Mouse (Mus musculus) embryo, embryonic 11.5 days (tissue): Measurements from ENCODE around the gene Acot13.
"Not testable (repeated sequence)": the region's sequence is repeated elsewhere in the genome, so short reads cannot be mapped to it uniquely, and the experiment has no call there.

Source experiments
- DNase-seq: peaks from one replicate; pipeline ENCODE4 v3.0.0-alpha.2; 2012; ENCODE audit warnings: low read depth, low spot score

Acot13 gene

DNA sequence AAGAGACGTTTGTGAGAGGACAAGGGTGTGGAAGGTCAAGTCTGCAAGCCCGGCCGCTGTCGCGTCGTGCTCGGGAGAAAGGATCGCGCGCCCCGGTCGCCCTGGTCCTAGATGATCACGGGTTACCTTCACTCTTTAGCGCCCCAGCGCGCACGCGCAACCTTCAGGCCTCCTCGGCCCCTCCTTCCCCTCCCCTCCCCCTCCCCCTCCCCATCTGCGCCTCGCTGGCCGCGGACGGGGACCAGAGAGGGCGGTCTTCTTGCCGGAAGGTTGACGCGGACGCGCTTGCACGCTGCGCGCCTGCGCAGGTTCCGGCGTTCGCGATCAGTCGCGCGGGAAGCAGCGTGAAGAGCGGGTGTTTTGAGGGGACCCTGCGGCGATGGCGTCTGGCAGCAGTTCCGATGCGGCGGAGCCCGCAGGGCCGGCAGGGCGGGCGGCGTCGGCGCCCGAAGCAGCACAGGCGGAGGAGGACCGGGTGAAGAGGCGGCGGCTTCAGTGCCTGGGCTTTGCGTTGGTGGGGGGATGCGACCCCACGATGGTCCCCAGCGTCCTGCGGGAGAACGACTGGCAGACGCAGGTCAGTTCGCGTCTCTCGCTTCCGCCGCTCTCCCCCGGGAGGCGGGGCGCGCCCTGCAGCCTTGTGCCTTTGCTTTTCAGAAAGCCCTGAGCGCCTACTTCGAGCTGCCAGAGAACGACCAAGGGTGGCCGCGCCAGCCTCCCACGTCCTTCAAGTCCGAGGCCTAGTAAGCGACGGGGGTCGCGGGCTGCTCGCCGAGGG, at the start of gene Acot13, which contains the start of gene Tdp2:
Gene Acot13 (minus strand): TSS at position 188 of the 778 bp plus-strand sequence.
Gene Tdp2 (plus strand): TSS at position 327 of the 778 bp plus-strand sequence.
- DNase-seq: peak; percentile 96

GRCm38 (mm10) chr13:24880704-24881103, 49.4 kb upstream of the Acot13 start:
- DNase-seq: no peak

- DNase-seq: no peak
These were observed 48.9 kb upstream of the Acot13 start for GRCm38 (mm10) chr13:24880208-24880607.

GRCm38 (mm10) chr13:24879359-24880040, 48.2 kb upstream of the Acot13 start:
- DNase-seq: no peak

DNA sequence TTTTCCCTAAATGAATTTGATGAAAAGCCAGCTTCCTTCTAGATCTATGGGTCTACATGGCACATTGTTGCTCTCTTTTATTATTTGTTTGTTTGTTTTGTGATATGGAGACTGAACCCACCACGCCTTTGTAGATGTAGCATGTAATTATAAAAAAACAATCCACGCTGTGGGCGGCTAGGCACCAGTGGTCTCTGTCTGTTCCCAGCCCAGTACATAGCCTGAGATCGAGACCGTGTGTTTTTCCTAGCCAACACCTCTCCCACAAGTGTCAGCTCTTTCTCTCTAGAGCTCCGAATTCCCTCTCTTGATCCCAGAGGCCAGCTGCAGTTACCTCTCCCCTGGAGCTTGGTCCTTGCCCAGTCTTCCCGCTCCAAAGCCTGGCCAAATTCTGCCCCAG, 36.9 kb upstream of the Acot13 start:
- no peak for DNase-seq

DNA sequence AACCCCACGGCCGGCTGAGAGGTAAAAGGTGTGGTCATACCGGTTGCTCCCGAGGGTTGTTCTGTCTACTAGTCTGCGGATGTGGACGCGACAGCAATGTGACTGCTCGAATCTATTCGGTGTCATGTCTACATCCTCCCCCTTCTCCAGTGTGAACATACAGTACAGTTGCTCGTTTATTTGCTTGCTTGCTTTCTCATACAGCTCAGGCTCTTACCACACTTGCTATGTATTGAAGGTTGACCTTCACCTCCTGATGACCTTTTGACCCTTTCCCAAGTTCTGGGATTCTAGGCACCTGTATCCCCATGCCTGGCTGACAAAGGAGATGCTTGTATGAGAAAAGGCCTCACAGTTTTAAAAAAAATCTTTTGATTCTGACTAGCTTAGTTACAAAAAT, 36.4 kb upstream of the Acot13 start:
- DNase-seq: no peak

DNA sequence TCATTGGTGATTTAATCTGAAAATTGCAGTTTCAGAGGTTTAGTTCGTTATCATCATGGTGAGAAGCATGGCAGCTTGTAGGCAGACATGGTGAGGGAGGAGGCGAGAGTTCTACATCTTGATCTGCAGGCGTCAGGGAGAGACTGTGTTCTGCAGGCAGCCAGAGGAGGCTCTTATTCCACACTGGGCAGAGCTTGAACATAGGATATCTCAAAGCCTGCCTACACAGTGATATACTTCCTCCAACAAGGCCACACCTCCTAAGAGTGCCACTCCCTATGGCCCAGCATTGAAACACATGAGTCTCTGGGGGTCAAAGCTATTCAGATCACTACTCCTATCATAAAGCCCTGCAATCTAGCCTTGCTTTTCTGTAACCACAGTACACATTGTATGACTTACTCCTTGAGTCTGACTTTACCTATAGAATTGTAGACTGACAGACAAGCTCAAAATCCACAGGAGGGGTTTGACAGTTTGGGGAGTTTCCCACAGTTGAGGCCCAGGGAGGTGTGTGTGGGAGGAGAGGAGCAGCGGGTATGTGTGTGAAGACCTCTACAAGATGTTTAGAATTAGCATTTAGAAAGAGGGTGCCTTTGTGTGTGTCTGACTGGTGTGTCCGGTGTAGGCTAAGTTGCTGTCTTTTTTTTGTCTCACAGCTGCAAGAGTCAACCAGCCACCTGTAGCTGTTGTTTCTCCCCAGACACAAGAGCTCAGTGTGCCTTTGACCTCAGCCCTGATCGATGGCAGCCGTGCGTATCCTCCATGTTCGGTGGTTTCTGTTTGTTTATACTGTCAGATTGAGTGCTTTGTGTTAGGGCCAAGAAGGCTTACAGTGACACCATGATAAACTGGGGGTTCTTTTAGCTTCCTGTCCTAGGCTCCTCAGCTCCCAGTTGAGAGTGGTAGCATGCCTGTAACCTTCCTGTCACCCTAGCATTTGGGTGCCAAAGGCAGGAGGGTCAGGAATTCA, 35.4 kb upstream of the Acot13 start:
- no peak for DNase-seq

DNA sequence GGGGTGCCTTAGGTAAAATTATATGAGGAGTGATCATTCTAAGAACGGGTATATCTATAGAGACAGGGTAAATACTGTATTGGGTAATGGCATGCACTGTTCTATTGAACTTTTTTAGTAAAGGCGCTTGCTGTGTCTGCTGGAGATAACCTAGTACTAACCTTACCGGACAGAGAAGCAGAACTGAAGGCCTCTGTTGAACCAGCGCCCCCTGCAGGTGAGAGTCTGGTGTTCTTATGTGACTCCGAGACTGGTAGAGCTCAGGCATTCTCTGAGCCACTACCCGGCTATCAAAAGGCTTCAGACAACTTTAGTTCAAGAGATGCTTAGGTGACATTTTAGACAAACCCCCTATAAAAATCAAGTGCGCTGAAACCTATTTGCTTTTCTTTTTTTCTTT, 31.2 kb upstream of the Acot13 start:
- peak; percentile 13 for DNase-seq

GRCm38 (mm10) chr13:24862021-24862420, 30.7 kb upstream of the Acot13 start:
- no peak for DNase-seq

DNA sequence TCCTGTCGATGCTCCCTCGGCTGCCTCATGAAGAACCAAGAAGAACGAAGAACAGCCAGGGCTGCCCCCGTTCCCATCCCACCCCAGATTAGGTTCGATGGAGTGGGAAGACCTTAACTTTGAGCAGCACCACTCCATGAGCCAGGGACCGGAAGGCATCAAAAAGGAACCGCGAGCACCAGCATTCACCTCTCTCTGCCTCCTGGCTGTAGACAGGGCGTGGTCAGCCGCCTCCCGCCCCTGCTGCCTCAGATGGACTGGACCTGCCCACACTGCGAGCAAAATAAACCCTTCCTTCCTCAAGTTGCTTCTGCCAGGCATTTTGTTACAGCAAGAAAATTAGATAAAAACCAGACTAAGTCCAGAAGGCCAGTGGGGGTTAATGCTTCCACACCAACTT, 29.7 kb upstream of the Acot13 start:
- no peak for DNase-seq

DNA sequence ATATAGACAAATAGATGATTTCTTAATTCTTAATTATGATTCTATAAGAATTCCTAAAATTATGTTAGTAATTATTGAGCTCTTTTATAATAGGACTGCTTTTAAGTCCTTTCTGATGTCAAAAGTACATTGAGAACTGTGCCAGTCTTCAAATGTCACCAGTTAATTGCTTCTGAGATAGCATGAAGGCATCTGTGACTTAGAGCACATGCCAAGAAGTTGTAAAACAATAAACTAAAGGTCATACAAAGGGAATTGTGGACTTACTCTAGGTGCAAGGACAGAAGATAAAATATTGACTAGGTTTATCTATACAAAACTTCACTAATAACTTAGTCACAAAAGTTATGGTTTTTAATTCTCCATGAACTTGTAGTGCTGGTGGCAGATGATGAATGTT, 27.8 kb upstream of the Acot13 start:
- no peak for DNase-seq

GRCm38 (mm10) chr13:24852570-24852969, 21.2 kb upstream of the Acot13 start:
- DNase-seq: no peak

DNA sequence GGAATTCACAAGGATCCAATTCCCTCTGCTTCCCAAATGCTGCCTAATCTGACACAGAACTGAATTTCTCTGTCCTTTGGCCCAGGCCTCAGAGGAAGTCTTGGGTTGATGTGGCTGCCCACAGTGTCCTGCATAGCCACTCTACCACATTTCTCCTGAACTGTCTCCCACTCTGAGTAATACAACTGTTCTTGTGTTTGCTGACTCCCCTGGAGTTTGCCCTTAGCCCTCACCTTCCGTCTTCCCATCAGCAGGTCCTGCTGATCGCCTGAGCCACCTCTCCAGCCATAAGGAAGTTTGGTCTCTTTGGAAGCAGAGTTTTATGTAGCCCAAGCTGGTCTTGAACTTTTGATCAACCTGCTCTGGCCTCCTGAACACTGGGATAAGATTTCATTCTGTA, 20.6 kb upstream of the Acot13 start:
- DNase-seq: no peak

DNA sequence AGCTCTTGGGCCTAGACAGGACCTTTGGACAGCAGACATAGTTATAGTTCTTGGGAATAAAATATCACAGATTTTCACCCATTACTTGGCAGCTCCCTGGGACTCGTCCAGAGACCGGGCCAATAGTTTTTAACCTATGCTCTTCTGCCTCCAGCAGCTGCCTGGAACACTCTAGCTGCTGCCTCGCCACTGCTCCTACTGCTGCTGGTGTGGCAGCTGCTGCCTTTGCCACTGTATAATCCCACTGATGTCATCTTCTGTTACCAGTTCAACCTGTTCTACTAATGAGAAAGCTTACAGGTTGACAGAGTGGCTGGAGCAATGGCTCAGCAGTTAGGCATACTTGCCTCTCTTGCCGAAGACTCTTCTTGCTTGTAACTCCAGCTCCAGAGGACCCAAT, 18.0 kb upstream of the Acot13 start:
- DNase-seq: no peak

DNA sequence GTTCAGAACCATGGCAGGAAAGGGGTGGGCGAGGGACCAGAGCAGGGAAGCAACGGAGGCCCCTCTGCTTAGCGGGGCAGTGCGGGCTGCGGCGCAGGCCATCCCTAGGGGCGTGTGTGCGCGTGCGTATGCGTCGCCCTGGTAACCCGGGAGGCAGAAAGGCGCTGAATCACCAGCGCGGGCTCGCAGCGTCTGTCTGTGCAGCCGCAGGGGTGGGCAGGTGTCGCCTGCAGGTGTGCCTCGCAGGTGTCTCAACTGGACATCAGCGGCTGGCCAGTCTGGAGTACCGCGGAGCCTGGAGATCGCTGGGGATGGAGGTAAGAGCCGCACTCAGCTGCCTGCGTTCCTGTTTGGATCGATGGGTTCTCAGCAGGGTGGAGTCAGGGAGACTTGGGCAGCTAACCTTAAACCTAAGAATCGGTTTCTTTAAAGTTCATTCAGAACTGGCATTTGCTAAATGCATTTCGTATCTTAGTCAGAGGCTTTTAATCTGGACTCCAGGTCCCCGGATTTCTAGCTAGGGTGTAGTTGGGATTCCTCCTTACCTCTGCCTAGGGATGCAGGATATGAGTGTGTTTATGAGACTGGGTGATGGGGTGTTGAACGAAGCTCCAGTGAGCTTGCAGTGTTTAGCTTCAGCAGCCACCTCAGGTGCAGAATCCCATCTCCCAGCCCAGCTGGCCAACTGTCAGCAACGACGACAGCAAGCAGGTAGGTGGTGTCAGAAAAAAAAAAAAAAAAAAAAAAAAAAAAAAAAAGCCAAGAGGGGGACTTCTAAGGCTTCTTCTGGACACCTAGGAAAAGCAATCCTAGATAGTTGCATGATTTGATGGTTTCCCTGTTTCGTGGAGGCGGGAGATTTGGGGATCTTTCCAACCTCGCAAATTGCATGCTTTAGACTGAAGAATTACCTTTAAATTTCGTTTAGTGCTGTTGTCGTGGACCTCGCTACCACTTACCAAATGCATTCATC, 13.9 kb upstream of the Acot13 start, which contains the start of gene D130043K22Rik:
Gene D130043K22Rik (plus strand): TSS at position 153 of the 973 bp plus-strand sequence.
- DNase-seq: peak; percentile 26

- no peak for DNase-seq
These were observed 10.4 kb upstream of the Acot13 start for GRCm38 (mm10) chr13:24841702-24842101.

GRCm38 (mm10) chr13:24839831-24840230, 8.5 kb upstream of the Acot13 start:
- no peak for DNase-seq

- DNase-seq: not testable (repeated sequence)
These were observed 6.4 kb upstream of the Acot13 start for GRCm38 (mm10) chr13:24837765-24838164.

DNA sequence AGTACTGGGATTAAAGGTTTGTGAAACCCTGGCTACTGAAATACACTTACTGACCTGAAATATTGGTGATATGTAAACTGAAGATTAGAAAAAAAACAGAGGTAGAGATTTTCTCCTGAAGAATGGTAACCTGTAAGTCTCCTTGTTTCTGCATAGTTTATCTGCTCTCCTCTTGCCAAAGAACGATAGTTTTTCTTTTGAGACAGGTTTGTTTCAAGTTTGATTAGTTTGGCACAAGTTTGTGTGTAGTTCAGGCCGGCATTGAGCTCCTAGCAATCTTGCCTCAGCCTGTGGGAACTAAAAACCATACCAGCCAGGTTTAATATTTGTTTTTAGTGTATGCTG, 1.4 kb upstream of the Acot13 start:
- DNase-seq: no peak

- DNase-seq: peak; percentile 23
These were observed 931 bp upstream of the Acot13 start for GRCm38 (mm10) chr13:24832131-24832810.
